Mouse (Mus musculus) limb, embryonic 15.5 days (tissue): ENCODE results near the gene Zfp553. TPM values are rescaled to one million over a fixed set of nuclear protein-coding genes. Genes with fewer than 3 reads are reported as not detected.

ENCODE experiments used
- ATAC-seq: fragments of 200-750 bp; cut with Nextera tagmentation; 2 replicates; pipeline ENCODE4 v1.8.0; 2017; ENCODE audit warnings: low read depth, moderate TSS enrichment; ENCODE audit not compliant: insufficient number of reproducible peaks, low FRiP score, low TSS enrichment
- H3K27ac ChIP-seq: fragments of 300-500 bp; sonication (generic); 2 replicates; pipeline ENCODE4 v1.5.1; 2015; ENCODE audit warnings: moderate library complexity, mild to moderate bottlenecking, inconsistent platforms
- H3K27me3 ChIP-seq: fragments of 300-500 bp; sonication (generic); 2 replicates; pipeline ENCODE4 v1.6.1; 2015; ENCODE audit warnings: inconsistent platforms
- H3K36me3 ChIP-seq: fragments of 300-500 bp; sonication (generic); 2 replicates; pipeline ENCODE4 v1.6.1; 2015; ENCODE audit warnings: inconsistent platforms
- H3K4me1 ChIP-seq: fragments of 300-500 bp; sonication (generic); 2 replicates; pipeline ENCODE4 v1.6.1; 2015; ENCODE audit warnings: inconsistent platforms
- H3K4me2 ChIP-seq: fragments of 300-500 bp; sonication (generic); 2 replicates; pipeline ENCODE4 v1.6.1; 2015; ENCODE audit warnings: mild to moderate bottlenecking, inconsistent platforms
- H3K4me3 ChIP-seq: fragments of 300-500 bp; sonication (generic); 2 replicates; pipeline ENCODE4 v1.5.1; 2015; ENCODE audit warnings: mild to moderate bottlenecking, inconsistent platforms
- H3K9ac ChIP-seq: fragments of 300-500 bp; sonication (generic); 2 replicates; pipeline ENCODE4 v1.6.1; 2015; ENCODE audit warnings: inconsistent platforms
- H3K9me3 ChIP-seq: fragments of 300-500 bp; sonication (generic); 2 replicates; pipeline ENCODE4 v1.6.1; 2016; ENCODE audit warnings: inconsistent platforms
- WGBS: fragments of 180-500 bp; shearing (Covaris S2); methylation state at CpG from one replicate; pipeline ENCODE4 v1.1.7; 2015; 5-methylcytosine and 5-hydroxymethylcytosine counted together
- polyA plus RNA-seq: library from polyadenylated mRNA; unstranded; fragments of >200 nt; fragmentation: Nextera tagmentation; extraction: Ambion mirVana; gene quantifications from 2 replicates; pipeline ENCODE4 v1.2.1, GENCODE M21; 2015

Zfp553 gene
- polyA plus RNA-seq, 1 experiment from 2014 or later: 38.4 TPM

DNA sequence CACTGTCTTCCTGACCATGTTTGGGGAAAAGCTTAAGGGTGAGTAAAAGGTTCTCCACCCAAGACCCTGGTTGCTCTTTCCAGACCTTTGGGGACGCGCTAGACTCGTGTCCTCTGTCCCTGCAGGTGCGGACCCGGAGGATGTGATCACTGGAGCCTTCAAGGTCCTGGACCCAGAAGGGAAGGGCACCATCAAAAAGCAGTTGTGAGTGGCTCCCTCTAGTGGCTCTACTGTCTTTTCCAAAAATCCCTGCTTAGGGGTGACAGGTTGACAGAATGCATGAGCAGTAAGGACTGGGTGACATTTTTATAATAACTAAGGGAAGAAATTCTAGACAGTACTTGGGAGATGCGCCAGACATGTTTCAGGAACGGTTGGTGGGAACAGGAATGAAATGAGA lies 19.4 kb upstream of the Zfp553 start:
- Histone ChIP-seq H3K4me3 (peak overlapping the region; percentile 41), H3K27me3 (no peaks in the 10 kb centered on the region), H3K9me3 (no peaks in the 10 kb centered on the region), H3K9ac (no peak overlapping the region), H3K27ac (0 out of 2 replicates have a peak overlapping the region, but pooled peaks have one; percentile 33), H3K4me1 (peaks cover 26% of the 10 kb centered on the region), H3K4me2 (no peak overlapping the region; the same call in 1 of the 2 replicates), H3K36me3 (no peaks in the 10 kb centered on the region)
- WGBS: 42% methylated on average over 7 of the region's 7 CpGs
- ATAC-seq: no peak

DNA sequence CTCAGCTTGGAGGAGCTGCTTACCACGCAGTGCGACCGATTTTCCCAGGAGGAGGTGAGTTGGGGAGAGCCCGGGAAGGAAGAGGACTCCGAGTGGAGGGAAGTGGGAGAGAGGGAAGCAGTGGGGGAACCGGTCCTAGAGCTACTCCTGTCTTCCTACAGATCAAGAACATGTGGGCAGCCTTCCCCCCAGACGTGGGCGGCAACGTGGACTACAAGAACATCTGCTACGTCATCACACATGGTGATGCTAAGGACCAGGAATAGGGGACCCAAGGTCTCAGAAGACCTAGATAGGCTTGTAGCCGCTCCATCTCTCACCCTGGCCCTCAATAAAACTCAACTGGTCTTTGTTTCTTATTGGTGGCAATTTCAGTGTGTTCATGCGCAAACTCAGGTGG lies 18.9 kb upstream of the Zfp553 start:
- H3K27me3 ChIP-seq: no peaks in the 10 kb centered on the region
- ATAC-seq: no peak
- peaks cover 26% of the 10 kb centered on the region for H3K4me1 ChIP-seq
- 48% methylated on average over 12 of the region's 12 CpGs for WGBS
- H3K4me3 ChIP-seq: peak overlapping the region; percentile 41
- H3K36me3 ChIP-seq: no peaks in the 10 kb centered on the region
- peak overlapping the region; percentile 33; the same call in 1 of the 2 replicates for H3K27ac ChIP-seq
- H3K9ac ChIP-seq: no peak overlapping the region
- H3K9me3 ChIP-seq: no peaks in the 10 kb centered on the region
- H3K4me2 ChIP-seq: peak overlapping the region; percentile 76

DNA sequence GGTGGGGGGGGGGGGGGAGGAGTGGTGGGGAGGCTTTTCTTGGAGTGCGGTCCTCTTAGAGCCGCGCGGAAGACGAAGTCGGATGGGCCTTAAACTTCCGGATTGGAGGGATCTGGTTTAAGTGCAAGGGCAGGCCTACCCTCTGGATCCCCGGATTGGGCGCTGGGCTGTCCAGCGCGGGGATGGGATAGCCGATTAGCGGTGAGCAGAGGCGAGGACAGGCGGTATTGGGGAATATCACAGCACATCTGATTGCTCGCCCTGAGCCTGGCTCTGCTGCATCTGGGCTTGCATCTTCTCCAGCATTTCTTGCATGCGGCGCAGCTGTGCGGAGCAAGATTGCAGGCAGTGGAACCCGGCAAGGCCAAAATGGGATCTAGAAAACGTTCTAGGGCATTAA lies 18.3 kb upstream of the Zfp553 start:
- 28% methylated on average over 21 of the region's 21 CpGs for WGBS

DNA sequence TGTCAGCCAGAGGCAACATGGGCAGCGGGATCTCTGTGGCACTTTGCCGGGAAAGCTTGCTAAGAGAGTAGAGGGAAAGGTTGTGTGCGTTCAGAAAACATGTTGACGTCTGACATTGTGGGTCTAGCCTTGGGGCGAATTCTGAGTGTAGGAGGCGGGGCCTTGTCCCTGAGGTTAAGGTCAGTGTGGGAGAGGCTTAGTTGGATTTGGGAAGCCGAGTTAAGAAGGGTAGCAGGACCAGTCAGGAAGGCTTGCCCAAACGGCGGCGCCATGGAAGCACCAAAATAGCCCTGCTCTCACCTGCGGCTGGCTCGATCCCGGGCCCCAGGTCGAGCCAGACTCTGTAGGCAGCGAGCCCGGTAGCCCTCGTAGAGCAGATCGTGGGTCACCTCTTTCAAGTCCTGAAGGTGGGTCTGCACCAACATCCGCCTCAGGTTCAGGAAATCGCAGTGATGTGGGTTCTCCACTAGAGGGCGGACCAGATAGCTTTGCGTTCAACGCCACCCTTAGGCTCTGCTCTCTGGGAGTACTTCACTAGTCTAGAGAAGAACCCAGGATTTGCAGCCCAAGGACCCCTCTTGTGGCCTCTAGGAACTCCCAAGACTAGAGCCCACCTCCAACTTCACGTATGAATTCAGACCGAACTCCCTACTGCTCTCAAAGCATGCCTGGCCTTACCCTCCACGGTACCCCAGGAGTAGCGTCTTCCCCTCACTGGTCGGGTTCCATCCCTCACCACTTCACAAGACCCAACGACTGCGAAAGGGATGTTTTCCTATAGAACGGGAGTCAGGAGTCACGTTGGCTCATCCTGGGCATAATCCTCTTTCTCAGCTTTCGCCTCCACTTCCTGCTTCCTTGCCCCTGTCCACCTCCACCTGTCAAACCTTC lies 17.6 kb upstream of the Zfp553 start:
- H3K4me2 ChIP-seq: peak overlapping the region; percentile 76
- 20% methylated on average over 33 of the region's 33 CpGs for WGBS
- H3K36me3 ChIP-seq: no peaks in the 10 kb centered on the region
- H3K4me3 ChIP-seq: peak overlapping the region; percentile 41
- H3K27ac ChIP-seq: peak overlapping the region; percentile 58; the same call in 1 of the 2 replicates
- H3K27me3 ChIP-seq: no peaks in the 10 kb centered on the region
- no peaks in the 10 kb centered on the region for H3K9me3 ChIP-seq
- H3K4me1 ChIP-seq: peaks cover 21% of the 10 kb centered on the region
- ATAC-seq: no peak
- H3K9ac ChIP-seq: peak overlapping the region; percentile 40; the same call in 1 of the 2 replicates

More for the DNA sequence above, 18.3 kb upstream of the Zfp553 start:
- Histone ChIP-seq H3K9me3 (no peaks in the 10 kb centered on the region), H3K9ac (peak overlapping the region; percentile 11), H3K4me3 (peak overlapping the region; percentile 41), H3K27ac (peak overlapping the region; percentile 58), H3K27me3 (no peaks in the 10 kb centered on the region), H3K4me1 (peaks cover 22% of the 10 kb centered on the region), H3K4me2 (peak overlapping the region; percentile 76), H3K36me3 (no peaks in the 10 kb centered on the region)
- no peak for ATAC-seq

DNA sequence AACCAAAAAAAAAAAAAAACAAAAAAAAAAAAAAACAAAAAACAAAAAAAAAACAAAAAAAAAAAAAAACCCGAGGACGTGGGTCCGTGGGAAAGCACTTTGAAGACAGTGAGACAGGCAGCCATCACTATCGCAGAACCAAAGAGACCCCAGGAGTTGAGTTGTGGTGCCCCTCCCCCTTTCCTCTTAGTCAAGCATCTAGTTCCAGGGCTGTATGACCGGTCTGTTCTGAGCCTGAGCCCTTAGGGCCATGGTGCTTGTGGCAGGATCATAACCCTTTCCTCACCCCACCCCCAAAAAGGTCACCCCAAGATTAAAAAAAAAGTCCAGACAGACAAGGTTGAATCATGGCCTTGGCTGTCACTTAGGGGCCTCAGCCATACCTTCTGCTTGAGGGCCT lies 16.6 kb upstream of the Zfp553 start:
- H3K9me3 ChIP-seq: no peaks in the 10 kb centered on the region
- H3K9ac ChIP-seq: no peak overlapping the region
- H3K36me3 ChIP-seq: no peaks in the 10 kb centered on the region
- peaks cover 21% of the 10 kb centered on the region for H3K4me1 ChIP-seq
- no peaks in the 10 kb centered on the region for H3K27me3 ChIP-seq
- 88% methylated on average over 5 of the region's 5 CpGs for WGBS
- H3K4me3 ChIP-seq: no peak overlapping the region
- H3K27ac ChIP-seq: no peak overlapping the region
- H3K4me2 ChIP-seq: no peak overlapping the region
- 0 out of 2 replicates have a peak, but pooled peaks have one; percentile 15 for ATAC-seq

DNA sequence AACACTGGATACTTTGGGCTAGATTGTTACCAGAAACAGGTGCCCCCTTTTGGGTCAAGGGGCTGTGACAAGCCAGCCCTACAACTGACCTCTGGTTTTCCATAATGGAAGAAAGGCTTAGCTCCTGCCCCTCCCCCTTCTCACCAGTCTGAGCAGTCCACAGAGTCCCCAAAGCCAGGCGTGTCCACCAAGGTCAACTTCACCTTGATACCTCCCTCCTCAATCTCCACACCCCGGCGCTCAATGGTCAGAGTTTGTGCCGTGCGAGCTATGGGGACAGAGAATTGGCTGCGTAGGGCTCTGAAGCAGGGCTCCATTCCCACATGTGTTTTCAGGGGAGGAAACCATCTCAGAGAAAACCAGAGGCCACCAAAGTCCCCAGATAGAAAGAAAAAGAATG lies 15.4 kb upstream of the Zfp553 start:
- H3K9me3 ChIP-seq: no peaks in the 10 kb centered on the region
- no peak for ATAC-seq
- no peak overlapping the region for H3K27ac ChIP-seq
- H3K9ac ChIP-seq: no peak overlapping the region
- H3K4me2 ChIP-seq: no peak overlapping the region
- peaks cover 21% of the 10 kb centered on the region for H3K4me1 ChIP-seq
- no peaks in the 10 kb centered on the region for H3K36me3 ChIP-seq
- no peaks in the 10 kb centered on the region for H3K27me3 ChIP-seq
- no peak overlapping the region for H3K4me3 ChIP-seq
- WGBS: 87% methylated on average over 6 of the region's 6 CpGs

DNA sequence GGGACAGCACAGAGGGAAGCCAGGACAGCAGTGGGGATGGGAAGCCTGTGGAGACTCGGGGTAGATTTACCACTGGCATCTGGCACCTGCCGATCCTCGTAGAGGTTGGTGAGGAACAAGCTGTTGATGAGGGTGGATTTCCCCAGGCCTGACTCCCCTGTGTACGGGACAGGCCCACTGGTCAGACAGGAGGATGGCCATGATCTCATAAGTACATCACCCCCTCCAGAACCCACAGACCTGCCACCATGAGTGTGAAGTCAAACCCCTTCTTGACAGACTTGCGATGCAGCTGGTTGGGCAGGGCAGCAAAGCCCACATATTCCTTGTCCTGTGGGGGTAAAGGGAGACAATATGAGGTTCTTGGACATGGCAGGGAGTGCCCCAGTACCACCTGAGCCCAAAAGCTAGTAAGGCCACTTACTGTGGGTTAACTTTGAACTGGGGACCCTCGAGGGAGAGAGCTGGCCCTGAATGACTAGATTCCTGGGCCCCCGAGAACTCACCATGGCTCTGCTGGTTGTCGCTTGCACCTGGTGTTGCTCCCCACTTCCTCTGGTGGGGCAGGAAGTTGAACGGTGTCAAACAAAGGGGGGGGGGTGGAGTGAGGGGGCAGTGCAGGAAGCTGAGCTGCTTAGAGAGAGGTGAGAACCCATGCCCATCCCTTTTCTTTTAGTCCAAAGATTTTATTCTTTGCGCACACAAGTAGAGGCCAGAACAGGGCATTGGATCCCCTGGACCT lies 14.8 kb upstream of the Zfp553 start:
- ATAC-seq: no peak

DNA sequence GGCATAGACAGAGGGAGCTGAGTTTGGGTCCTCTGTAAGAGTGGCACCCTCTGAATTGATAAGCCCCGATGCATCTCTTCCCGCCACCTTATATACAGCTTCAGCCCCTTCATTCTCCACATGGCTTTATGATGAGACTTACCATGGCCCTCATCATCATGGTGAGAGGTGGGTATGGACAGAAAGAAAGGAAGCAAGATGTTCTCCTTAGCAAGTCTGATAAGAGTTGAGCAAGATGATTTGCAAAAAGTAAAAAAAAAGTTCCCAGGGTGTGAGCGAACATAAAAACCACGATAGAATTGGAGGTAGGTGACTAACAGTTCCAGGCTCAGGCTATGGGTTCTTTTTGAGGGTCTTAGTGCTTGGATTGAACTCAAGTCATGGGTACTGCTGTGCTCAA lies 14.2 kb upstream of the Zfp553 start:
- H3K27ac ChIP-seq: no peak overlapping the region
- H3K4me3 ChIP-seq: no peak overlapping the region
- no peak overlapping the region for H3K4me2 ChIP-seq
- no peak for ATAC-seq
- H3K9me3 ChIP-seq: no peaks in the 10 kb centered on the region
- WGBS: 81% methylated on average over 4 of the region's 4 CpGs
- H3K9ac ChIP-seq: no peak overlapping the region
- peaks cover 19% of the 10 kb centered on the region for H3K4me1 ChIP-seq
- no peaks in the 10 kb centered on the region for H3K36me3 ChIP-seq
- H3K27me3 ChIP-seq: no peaks in the 10 kb centered on the region

More for the DNA sequence above, 14.8 kb upstream of the Zfp553 start:
- H3K4me1 ChIP-seq: peaks cover 21% of the 10 kb centered on the region
- H3K27me3 ChIP-seq: no peaks in the 10 kb centered on the region
- H3K36me3 ChIP-seq: no peaks in the 10 kb centered on the region
- no peak overlapping the region for H3K4me2 ChIP-seq
- H3K9ac ChIP-seq: no peak overlapping the region
- H3K27ac ChIP-seq: no peak overlapping the region
- no peak overlapping the region for H3K4me3 ChIP-seq
- 63% methylated on average over 10 of the region's 10 CpGs for WGBS
- no peaks in the 10 kb centered on the region for H3K9me3 ChIP-seq

DNA sequence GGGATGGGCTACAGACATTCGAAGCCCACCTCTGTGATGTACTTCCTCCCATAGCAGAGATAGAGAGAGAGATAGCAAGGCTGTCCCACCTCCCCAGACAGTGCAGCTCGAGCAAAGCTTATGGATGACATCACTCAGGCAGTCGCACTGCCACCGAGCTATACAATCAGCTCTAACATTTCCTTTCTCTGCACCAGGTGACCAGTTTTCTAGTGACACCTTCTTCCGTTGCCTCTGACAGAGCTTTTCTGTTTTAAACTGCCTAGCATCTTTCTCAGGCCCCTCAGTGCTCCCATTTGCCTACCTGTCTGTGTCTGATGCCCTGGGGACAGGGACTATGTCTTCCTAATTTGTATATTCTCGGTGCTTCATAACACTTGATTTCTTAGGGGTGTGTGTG lies 12.4 kb upstream of the Zfp553 start:
- no peaks in the 10 kb centered on the region for H3K9me3 ChIP-seq
- H3K27me3 ChIP-seq: no peaks in the 10 kb centered on the region
- no peak for ATAC-seq
- 69% methylated on average over 6 of the region's 6 CpGs for WGBS
- no peak overlapping the region for H3K9ac ChIP-seq
- H3K4me1 ChIP-seq: peaks cover 2% of the 10 kb centered on the region
- no peak overlapping the region for H3K4me2 ChIP-seq
- no peak overlapping the region for H3K4me3 ChIP-seq
- no peak overlapping the region for H3K27ac ChIP-seq
- H3K36me3 ChIP-seq: no peaks in the 10 kb centered on the region

DNA sequence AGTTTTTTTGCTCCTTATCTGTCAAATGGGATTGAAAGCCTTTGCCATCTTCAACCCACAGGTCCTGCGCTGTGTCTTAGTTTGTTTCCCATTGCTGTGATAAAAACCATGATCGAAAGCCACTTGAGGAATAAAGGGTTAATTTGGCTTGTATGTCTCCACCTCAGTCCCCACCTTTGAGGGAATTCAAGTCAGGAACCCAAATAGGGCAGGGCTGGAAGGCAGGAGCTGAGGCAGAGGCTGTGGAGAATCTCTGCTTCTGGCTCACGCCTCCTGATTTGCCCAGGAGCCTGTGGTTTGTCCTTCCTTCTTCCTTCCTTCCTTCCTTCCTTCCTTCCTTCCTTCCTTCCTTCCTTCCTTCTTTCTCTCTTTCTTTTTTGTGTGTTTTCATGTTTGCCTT lies 9.8 kb upstream of the Zfp553 start:
- H3K9ac ChIP-seq: no peak overlapping the region
- 93% methylated on average over 3 of the region's 3 CpGs for WGBS
- H3K36me3 ChIP-seq: no peaks in the 10 kb centered on the region
- no peak for ATAC-seq
- no peaks in the 10 kb centered on the region for H3K9me3 ChIP-seq
- H3K4me1 ChIP-seq: no peaks in the 10 kb centered on the region
- no peak overlapping the region for H3K4me3 ChIP-seq
- no peak overlapping the region for H3K4me2 ChIP-seq
- no peak overlapping the region for H3K27ac ChIP-seq
- H3K27me3 ChIP-seq: no peaks in the 10 kb centered on the region

DNA sequence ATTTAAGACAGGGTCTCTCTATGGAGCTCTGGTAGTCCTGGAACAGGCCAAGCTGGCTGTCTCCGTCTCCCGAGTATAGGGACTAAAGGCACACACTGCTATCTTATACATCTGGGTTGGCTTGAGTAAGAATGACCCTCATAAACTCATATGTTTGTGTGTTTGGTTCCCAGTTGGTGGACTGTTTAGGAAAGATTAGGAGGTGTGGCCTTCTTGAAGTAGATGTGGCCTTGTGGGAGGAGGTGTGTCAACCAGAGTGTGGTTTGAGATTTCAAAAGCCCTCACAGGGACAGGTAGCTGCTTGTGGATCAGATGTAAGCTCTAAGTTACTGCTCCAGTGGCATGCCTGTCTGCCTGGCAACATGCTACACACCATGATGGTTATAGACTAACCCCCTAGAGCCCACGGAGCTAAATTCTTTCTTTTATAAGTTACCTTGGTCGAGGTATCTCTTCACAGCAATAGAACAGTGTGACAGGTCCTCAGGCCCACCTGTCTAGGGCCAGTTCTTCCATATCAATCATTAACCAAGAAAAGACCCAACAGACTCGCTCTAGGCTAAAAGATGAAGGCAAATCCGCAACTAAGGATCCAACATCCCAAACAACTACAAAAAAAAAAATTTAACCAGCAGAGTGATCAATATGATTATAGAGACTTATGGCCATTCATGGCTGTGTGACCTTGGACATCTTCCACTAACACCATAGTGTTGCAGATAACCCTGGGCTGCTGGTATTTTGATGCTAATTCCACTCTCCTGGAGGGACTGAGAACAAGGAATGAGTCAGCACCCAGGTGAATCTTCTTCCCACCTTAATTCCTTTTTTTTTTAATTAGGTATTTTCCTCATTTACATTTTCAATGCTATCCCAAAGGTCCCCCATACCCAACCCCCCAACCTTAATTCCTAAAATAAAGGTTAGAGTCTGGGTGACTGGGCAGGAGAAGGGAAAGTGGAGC lies 9.1 kb upstream of the Zfp553 start:
- Histone ChIP-seq H3K9ac (no peak overlapping the region), H3K27ac (no peak overlapping the region), H3K4me1 (no peaks in the 10 kb centered on the region), H3K4me3 (no peak overlapping the region), H3K36me3 (no peaks in the 10 kb centered on the region), H3K9me3 (no peaks in the 10 kb centered on the region), H3K27me3 (no peaks in the 10 kb centered on the region), H3K4me2 (no peak overlapping the region)
- no peak for ATAC-seq
- 80% methylated on average over 6 of the region's 6 CpGs for WGBS
